Mouse (Mus musculus) cerebellum, postnatal 14 days (tissue): Measurements from ENCODE around the gene Mfsd2b.
A peak's percentile ranks its signal among the peaks of the same experiment; 100 is the strongest.

Source experiments
- DNase-seq, 2 experiments: peaks; one replicate each; pipeline ENCODE4 v3.0.0; 2021; ENCODE audit warnings: mixed read lengths in 2 of 2

Mfsd2b gene

DNA sequence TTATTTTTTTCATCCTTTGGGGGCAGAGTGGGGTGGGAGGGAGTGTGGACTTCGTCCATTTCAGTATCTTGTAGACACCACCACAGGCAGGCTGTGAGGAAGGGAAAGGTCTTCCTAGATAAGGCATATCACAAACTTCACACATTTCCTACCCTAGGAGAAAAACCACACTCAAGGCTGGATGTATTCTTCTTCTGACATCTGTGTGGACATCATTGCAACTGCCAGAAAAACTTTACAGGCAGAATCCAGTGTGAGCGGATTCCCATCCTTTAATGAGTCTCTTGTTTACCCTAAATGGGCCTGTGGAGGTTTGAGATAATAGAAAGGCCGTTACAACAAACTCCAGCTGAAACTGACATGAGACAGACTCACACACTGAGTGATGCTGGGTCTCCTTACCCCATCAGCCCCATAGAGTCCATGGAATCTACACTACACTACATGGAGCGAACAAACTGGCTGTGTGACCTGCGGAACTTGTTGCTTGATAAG, 1.1 kb downstream of the Mfsd2b start:
- no peak for DNase-seq

DNA sequence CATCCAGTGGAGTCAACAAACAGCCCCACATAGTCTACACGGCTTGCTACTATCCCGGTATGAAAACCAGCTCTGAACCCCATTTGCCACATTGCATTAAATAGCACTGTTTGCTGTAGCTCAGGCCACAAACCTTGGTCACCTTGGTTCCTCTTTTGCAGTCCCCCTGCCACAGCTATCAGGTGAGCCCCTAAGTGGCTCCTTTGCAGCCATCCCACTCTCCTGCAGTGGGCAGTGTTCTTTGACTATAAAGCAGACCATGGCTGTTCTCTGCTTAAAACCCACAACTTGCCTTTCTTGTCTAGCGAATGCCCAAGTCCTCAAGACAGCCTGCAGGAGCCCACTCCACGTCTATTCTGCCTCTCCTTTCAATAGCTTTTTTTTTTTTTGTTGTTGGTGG, 1.9 kb downstream of the Mfsd2b start:
- no peak for DNase-seq

DNA sequence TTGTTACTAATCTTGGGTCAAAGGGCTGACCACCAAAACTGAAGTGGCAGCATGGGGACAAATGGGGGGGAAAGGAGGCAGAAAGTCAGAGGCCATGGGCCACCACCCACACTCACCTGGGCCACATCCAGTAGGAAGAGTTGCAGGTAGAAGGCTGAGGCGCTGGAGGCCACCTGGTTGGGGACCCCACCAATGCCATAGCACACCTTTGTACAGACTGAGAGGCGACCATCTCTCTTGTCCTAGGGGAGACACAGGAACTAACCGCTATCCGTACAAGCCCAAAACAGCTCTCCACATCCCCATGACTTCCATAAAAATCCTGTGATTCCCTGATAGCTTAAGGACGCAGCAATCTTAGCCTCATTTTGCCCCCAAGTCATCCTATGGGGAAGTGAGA, 2.9 kb downstream of the Mfsd2b start:
- DNase-seq, result no peak

DNA sequence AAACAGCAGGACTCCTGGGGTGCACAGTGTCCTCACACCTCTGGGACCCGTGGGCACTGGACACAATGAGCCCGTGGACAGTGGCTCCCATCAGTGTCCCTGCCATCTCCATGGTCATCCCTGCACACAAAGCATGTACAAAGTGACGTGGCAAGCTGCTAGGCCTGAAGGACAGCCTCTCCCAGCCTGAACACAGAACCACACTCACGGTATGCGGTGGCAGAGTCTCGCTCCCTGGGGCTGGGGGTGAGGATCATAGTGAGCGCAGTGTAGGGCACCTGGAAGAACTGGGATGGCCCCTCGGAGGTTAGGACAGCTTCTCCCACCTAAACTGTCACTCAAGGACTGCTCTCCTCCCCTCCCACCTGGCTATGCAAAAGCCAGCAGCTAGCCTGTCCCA, 5.2 kb downstream of the Mfsd2b start:
- no peak for DNase-seq

DNA sequence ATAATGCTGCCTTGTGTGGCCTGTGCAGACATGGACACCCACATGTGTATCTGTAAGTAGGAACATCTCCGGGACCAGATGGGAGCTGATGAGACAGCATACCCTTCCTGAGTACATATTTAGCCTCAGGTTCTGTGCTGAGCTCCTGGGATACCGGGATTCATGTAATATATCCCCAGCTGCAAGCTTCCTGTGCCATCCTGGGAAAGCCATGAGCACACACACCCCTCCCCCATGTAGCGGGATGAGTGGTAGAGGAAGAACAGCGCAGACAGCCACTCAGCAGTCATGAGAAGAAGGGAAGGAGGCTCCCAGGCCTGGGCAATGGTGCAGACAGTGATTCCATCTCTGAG, 9.8 kb downstream of the Mfsd2b start:
- no peak for DNase-seq

DNA sequence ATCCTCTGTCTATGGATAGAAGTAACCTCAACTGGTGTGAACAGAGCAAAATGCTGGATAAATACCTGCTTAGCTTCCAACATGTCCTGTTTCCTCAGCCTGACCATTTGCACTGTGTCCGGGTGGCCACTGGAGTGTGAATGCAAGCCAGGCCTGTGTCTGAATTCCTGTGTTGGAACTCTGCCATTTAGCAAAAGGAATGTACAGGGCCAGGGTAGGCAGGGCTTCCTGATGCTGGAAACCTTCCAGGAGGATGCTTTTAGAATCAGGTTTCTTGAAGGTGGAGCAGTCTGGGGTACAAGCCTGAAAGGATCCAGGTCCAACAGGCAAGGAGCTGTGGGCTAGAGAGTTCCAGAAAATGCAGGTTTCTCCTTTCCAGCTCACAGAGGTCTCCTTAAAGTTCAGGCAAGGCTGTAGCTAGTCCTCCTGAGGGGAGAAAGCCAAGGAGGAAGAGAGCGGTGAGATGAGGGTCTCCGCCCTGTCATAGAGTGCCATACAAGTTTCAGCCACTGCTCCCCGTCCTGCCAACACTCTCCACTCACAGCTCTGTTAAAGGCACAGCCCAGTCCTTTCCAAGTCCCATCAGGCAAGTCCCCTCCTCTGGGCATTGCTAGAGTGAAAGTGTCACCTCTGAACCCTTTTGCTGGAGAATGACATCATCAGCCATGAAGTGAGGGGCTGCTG, 10.4 kb downstream of the Mfsd2b start:
- peak; percentile 56 to 66 for DNase-seq

DNA sequence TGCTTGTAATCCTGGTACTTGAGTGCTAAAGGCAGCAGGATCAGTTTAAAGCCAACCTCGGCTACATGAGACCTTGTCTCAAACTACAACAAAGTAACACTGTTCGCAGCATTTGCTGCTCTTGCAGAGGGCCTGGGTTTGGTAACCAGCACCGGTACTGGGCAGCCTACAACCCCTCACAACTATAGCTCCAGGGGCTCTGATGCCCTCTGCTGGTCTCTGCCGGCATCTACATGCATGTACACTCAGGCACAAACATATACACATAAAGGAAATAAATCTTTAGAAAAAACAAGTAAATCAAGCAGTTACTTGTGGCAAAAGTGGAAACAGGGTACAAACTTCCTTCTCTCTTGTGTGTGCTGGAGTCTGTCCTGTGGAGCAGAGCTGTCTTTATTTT, 11.5 kb downstream of the Mfsd2b start:
- DNase-seq, result no peak

DNA sequence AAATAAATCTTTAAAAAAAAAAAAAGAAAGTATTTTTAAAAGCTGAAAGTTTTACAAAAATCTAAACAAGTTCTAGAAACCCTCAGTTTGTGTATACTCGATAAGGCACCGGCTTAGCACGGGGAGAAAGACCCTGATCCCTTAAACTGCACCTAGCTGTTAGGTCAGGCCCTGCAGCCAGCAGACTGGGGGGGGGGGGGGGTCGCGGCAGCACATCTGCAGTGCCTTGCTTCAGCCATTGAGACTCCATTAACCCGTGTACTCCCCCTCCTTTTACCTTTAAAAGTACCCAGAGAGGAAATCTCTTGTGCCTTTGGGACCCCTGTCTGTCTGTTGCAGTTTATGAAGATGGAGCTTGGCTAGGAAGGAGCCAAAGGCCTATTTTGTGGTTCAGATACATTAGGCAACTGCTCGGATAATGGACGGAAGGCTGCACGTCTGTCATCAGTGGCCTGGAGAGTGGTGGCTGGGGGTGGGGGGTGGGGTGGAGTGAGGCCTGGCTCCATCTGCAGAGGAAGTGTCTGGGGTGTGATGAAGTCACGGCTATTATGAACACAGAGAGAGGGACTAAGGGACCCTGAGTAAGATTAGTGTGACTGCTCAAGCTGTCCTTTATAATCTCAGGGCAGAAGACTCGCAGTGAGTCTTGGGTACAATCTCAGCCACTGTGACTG, 14.8 kb downstream of the Mfsd2b start:
- no peak for DNase-seq

DNA sequence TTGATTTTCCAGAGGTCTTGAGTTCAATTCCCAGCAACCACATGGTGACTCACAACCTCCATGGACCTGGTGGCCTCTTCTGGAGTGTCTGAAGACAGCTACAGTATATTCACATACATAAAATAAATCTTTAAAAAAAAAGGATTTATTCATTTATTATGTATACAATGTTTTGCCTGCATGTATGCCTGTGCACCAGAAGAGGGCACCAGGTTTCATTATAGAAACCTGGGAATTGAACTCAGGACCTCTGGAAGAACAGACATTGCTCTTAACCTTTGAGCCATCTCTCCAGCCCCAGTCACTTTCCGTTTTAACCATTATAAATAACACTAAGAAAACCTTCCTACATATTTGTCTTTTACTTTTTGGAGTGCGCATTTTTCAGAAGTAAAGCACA, 17.3 kb downstream of the Mfsd2b start:
- DNase-seq, result no peak

DNA sequence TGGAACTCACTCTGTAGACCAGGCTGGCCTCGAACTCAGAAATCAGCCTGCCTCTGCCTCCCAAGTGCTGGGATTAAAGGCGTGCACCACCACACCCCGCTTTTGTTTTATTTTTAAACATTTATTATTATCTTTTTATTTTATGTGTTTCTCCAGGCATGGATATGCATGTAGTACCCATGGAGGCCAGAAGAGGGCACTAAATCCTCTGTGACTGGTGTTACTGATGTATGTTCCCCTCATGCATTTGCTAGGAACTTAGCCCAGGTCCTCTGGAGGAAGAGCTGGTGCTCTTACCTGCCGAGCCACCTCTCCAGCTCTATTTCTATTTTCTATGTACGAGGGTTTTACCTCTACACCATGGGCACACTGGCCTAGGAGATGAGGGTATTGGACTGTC, 18.0 kb downstream of the Mfsd2b start:
- DNase-seq, result peak; percentile 21 to 44

DNA sequence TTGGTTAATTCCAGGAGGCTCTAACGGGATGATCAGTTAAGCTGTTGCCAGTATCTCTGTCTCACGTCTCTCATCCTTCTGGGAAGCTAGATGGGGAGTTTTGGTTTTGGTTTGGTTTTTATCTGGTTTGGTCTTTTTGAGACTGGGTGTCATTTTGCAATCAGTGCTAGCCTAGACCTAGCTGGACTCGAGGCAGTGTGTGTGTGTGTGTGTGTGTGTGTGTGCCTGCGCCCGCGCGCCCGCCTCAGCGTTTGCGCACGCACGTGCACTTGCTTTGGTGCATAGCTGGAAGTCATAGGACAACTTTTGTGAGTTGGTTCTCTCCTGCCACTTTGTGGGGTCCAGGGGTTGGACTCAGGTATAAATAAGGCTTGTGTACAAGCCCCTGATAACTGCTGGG, 30.4 kb downstream of the Mfsd2b start:
- peak; percentile 39 to 60 for DNase-seq

DNA sequence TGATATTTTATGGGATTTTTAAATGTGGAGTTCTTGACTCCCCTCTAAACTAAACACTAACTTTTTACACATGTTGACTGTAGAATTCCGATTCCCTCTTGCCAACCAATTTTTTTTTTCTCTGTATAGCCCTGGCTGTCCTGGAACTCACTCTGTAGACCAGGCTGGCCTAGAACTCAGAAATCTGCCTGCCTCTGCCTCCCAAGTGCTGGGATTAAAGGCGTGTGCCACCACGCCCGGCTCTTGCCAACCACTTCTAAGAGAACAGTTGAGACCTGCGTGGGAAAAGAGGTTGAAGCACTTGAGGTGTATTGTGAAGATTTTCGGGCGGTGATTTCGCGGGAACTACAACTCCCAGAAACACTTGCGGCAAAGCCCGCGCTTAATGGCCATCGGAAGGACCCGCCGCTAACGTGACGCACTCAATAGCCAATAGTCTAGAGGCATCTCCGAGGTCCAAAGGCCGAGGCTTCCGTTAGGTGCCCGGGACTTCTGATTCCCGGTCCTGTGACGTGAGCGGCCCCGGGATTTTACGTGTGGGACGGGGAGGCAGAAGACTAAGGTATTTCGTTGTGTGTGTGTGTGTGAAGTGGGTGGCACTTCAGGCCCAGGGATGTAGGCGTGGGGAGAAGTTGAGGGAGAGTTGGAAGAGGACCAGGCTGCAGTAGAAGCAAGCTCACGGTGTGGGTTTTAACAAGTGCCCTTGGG, 31.1 kb downstream of the Mfsd2b start, which contains the start of gene Wdcp:
TSS of gene Wdcp (plus strand) at position 414 of the 708 bp plus-strand sequence.
- DNase-seq, result peak; percentile 88 to 93

DNA sequence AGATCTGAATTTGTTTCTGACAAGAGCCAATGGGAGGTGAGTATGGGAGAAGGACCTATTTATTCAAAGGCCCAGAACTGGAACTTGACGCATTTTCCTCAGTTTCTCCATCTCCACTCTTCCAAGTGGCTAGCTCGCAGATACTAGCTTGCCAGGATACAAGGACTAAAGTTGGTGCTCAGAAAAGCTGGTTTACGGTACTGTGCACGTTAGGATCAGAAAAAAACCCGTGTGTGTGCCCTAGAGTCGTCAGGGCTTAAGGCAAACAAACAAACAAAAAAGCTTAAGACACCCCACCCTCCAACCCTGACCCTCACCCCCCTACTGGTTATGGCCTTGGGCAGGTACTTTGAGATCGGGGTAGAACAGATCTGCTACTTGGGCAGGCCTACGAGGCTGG, 31.7 kb downstream of the Mfsd2b start:
- no peak for DNase-seq

DNA sequence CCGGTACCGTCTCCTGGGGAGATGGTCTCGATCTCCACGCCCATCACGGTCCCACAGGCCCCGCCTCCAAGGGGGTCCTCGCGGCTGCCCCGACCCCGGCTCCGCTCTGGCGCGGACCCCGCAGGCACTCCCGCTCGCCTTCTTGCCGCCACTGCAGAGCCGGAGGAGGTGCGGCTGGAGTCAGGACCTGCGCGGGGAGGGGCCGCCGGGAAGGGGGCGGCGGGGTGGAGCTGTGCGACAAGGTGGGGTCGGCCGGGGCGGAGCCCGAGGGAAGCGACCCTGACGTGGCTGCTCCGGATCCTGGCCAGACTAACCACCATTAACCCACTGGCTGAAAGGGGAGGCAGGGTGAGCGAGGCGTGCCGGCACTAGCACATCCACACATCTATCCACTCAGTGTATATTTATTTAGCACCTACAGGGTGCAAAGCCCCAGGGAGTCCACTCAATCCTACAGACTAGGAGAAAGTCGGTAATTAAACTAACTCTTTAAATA, 32.7 kb downstream of the Mfsd2b start, which contains the start of gene Fkbp1b:
TSS of gene Fkbp1b (minus strand) at position 200 of the 496 bp plus-strand sequence.
- peak; percentile 77 to 81 for DNase-seq

DNA sequence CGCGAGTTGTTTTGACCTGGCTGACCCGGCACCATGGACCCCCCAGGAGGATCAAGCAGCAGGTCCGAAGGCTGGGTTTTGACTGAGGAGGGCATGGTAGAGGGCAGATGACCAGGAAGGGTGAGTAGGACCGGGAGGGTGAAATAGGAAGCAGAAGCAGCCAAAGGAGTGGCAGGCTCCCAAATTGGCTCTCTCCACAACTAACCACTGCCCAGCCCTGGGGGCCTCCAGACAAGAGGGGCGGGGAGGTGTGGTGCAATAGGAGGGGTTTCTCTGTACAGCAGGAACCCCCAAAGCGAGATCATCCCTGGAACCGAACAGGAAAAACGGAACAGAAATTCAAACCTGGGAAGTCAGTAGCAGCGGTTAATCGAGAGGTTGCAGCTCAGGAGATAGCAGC, 33.4 kb downstream of the Mfsd2b start:
- DNase-seq, result peak; percentile 45 to 52

DNA sequence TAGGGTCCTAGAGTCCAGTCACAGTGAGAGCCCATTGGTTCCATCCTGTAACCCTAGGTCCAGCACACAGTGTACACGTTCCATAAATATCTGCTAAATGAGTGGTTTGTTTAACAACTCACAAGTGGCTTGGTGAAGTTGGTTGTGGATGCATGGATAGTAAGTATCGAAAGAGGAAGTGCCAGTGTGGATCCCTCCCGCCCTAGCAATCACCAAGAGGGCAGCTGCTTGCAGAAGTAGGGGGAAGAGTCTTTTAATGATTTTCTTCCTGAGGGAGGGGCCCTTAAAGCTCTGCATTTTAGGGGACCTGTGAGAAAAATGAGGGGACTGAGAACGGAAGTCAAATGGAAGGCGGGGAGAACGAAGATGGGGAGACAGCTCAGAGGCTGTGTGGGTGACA, 34.1 kb downstream of the Mfsd2b start:
- DNase-seq, result no peak

DNA sequence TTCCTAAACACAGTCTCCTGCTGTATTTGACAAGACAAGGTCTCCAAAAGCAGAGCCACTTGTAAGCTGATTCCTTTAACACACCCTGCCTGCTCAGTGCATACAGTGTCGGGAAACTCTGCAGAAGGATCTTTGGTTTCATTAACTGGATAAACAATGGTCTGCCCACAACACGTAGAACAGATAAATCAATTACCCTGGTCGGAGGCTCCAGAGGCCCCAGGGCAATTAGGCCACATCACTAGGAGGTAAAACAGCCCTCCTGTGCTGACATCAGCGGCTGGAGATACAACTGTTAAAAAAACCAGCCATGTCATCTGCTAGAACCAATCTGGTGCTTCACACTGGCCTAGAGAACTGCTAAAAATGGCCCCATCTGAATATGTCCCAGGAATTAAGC, 37.2 kb downstream of the Mfsd2b start:
- no peak for DNase-seq

DNA sequence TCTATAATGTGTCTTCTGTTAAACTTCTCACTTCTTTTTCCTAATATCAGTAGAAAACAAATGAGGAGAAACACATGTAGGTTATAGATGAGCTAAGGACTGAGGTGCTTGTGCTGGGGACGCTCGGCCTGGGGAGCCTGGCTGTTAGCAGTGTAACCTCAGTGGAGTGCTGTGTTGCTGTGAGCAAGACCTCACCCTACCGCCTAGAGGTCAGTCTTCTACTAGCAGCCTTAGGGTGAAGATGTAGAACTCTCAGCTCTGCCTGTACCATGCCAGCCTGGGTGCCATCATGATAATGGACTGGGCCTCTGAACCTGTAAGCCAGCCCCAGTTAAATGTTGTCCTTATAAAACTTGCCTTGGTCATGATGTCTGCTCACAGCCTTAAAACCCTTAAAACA, 46.9 kb downstream of the Mfsd2b start:
- no peak for DNase-seq

DNA sequence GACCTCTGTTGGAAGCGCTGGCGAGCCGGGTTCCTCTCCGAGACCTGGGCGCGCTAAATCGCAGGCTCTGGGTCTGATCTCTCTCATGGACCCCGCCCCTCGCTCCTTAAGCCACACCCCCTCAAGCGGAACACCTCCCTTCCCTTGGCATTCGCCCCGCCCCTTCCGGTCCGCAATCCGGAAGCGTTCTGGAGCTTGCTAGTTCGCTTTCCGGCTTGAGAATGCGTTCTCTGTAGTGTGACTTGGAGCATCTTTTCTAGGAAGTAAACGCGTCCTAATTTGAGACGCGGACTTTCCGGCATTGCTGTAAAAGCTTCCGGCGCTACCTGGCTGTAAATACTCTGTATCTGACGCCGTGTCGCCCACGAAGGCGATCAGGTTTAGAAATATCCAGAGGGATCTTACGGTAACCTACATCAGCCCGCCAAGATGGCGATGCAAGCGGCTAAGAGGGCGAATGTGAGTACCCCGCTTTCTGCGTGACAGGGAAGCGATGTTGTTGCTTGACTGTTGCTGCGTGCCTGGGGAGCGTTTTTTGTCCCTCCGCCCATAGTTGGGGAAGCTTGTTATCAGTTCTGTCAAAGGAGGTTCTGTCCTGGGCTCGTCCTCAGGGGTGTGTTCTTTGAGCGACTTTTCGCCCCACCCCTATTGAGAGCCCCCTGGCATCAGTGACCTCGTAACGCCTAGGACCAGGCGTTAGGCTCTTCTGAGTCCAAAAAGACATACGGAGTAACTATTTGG, 56.6 kb downstream of the Mfsd2b start, which contains the start of gene Sf3b6:
TSS of gene Sf3b6 (plus strand) at position 184 of the 741 bp plus-strand sequence.
- peak; percentile 98 to 99 for DNase-seq

DNA sequence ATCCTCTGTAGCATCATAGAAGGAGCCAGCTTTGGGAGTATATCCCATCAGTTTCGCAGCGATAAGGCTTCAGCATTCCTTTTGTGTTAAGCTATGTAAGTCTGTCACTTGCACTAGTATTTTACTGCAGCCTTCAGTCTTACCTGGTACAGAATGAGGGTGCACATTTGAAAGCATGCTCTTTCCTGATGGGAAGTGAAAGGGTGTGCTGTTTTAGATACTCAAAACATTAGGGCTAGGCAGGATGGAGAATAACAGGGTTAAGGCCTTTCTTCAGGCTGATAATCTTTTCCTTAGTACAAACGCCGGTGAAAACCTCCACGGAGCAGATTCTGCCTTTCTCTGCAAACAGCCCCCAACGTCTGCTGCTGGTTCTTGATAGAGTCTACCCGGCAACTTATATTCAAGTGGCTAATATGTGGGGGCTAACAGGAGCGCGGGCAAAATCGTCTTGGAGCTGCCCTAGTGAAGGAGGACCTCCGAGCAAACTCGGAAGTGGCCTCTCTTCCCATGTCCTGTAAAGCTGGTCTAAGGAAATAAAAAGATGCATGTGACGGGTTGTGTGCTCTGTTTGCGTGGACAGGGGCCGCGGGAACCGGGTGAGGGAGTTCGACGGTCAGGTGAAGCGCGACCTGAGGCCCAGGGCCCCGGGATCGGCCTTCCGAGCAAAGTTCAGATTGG, 57.3 kb downstream of the Mfsd2b start:
- DNase-seq, result no peak

DNA sequence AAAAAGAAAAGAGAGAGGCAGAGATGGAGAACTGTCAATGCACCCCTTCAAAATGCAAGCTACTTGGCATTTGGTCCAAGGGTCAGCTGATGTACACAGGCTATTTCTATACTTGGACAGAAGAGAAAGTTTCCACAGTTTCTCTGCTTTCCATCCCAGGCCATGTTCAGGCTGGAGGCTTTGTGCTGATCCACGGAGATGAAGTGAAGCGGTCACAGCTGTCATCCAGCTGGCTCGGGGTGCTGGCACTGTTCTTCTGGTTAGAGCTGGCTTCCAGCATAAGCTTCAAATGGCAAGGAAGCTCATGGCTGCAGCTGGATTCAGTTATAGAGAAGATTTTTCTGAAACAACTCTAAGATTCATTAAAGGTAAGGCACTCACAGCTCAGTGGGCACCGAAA, 60.5 kb downstream of the Mfsd2b start:
- DNase-seq, result peak in 1 of 2 experiments; percentile 34
